Mouse (Mus musculus) liver, postnatal 0 days (tissue): ENCODE data around the gene Ggact.

Experiments used
- CTCF ChIP-seq: sonication (generic); IDR thresholded peaks from 2 replicates; pipeline ENCODE4 v1.5.1; 2016; ENCODE audit warnings: antibody characterized with exemption, low read depth
- EP300 ChIP-seq: IDR thresholded peaks from 2 replicates; pipeline ENCODE4 v1.6.1; 2016; ENCODE audit warnings: antibody characterized with exemption, low read depth, mild to moderate bottlenecking

DNA sequence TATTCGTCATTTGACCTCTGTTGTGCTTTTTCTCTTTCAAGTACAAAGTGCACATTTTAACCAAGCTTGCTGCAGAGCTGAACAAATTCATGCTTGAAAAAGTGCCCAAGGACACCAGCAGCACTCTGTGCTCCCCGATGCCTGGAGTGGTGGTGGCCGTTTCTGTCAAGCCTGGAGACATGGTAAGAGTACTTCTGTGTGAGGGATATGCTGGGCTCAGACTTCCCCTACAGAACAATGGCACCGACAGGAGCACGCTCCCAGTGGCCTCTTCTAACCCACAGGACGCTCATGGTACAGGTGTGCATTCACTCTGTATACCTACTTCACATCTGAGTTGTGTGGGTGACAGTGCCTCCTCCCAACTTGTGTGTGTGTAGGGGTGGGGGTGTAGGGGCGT is 36.8 kb downstream of the Ggact start:
- TF ChIP-seq CTCF (no peak), EP300 (no peak)
